Mouse (Mus musculus) small intestine, adult 2 months (tissue): ENCODE data around the gene Dnajb14.

ENCODE experiments used
- CTCF ChIP-seq: fragments of 200-500 bp; IDR thresholded peaks from 2 replicates; pipeline ENCODE4 v1.5.1; 2012; ENCODE audit warnings: low read depth, mild to moderate bottlenecking, control low read depth, inconsistent platforms, low read length, moderate library complexity, mixed read lengths; ENCODE audit not compliant: insufficient replicate concordance, insufficient read length; ENCODE audit errors: extremely low read depth
- POLR2A ChIP-seq: fragments of 200-500 bp; IDR thresholded peaks from 2 replicates; pipeline ENCODE4 v1.6.1; 2012; ENCODE audit warnings: low read depth, mild to moderate bottlenecking, control low read depth, inconsistent platforms, low read length, moderate library complexity

DNA sequence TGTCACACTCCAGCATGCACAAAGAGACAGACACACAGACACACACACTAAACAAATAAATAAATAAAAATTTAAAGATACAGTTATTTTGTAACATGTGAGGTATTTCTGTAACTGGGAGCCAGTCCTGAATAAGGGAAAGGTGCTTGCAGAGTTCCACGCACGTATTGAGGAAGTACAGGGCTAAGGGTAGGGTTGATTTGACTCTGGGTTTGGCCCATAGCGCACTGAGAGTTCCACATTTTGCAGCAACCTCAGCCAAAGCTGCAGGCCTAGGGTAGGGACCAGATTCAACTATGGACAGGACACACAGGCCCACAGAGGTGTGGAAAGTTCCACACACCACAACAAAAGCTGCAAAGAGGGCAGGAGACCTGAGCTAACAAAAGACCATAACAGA lies 44.2 kb upstream of the Dnajb14 start:
- TF ChIP-seq CTCF = no peak
- TF ChIP-seq POLR2A = no peak
